Mouse (Mus musculus): Measurements from ENCODE around the gene Msrb3.

DNA sequence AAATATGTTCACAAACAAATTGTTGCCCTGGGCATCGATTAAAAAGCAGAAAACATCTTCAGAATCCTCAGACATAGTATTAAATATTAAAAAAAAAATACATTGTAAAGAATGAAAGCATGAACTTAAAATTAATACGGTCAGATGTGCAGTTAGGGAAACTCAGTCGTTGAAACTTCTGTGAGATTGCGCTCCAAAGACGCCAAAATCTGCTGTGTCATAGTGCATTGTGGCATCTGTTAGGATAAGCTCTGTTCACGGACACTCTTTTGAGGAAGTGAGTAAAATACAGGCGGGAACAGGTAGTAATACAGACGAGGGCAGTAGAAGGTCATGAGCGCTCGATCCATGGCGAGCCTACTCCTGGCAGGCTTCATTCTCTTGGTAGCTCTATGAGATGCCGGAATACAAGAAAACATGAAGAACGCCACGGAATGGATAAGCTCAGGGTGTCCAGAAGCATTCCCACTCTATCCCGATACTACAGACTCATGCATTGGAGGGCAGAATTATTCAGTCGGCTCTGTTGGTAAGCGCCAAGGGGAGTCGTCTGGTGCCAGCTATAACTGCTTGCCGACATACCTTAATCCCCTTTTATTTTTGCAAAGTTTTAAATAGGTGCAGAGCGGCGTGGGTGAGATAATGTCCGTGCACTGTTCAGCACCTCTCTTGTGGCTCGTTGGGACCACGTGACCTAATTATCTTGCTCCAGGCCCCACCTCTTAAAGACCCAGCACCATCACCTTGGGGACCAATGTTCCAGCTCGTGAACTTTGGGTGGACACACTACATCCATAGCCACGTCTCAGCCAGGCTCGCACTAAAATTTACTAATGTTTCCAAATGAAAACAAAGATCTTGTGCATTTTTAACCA, 71.9 kb downstream of the Msrb3 start:
- TF ChIP-seq POLR2A (IDR thresholded peaks at IDR 0.05; ENCODE audit: low read depth, low read length) (no peak), CTCF (IDR thresholded peaks at IDR 0.05; ENCODE audit: borderline replicate concordance, insufficient read depth, low read length) (no peak)

Data from embryonic fibroblast, embryonic 13.5 days (primary cell).